Mouse (Mus musculus) hindbrain, embryonic 11.5 days (tissue): ENCODE data around the gene Pkn1. TPM values are rescaled to one million over a fixed set of nuclear protein-coding genes. Genes with fewer than 3 reads are reported as not detected.

Experiments
- ATAC-seq: fragments of 200-750 bp; cut with Nextera tagmentation; 2 replicates; pipeline ENCODE4 v1.8.0; 2017; ENCODE audit warnings: mild to moderate bottlenecking, moderate TSS enrichment, moderate library complexity; ENCODE audit not compliant: low FRiP score
- DNase-seq: peaks from one replicate; pipeline ENCODE4 v3.0.0-alpha.2; 2015; ENCODE audit warnings: low spot score
- H3K27ac ChIP-seq: fragments of 300-500 bp; sonication (generic); 2 replicates; pipeline ENCODE4 v1.5.1; 2014; ENCODE audit warnings: mild to moderate bottlenecking, low read depth, low read length
- H3K27me3 ChIP-seq: fragments of 300-500 bp; sonication (generic); 2 replicates; pipeline ENCODE4 v1.6.1; 2014; ENCODE audit warnings: mild to moderate bottlenecking, low read length, moderate library complexity, mixed read lengths; ENCODE audit not compliant: control insufficient read depth, insufficient read depth
- H3K36me3 ChIP-seq: fragments of 300-500 bp; sonication (generic); 2 replicates; pipeline ENCODE4 v1.6.1; 2014; ENCODE audit warnings: mild to moderate bottlenecking, low read length, moderate library complexity, mixed read lengths; ENCODE audit not compliant: control insufficient read depth, insufficient read depth
- H3K4me1 ChIP-seq: fragments of 300-500 bp; sonication (generic); replicated peaks from 2 replicates; pipeline ENCODE4 v1.6.1; 2014; ENCODE audit warnings: low read length, mixed read lengths; ENCODE audit not compliant: control insufficient read depth, insufficient read depth
- H3K4me2 ChIP-seq: fragments of 300-500 bp; sonication (generic); replicated peaks from 2 replicates; pipeline ENCODE4 v1.6.1; 2014; ENCODE audit warnings: mild to moderate bottlenecking, low read depth, low read length
- H3K4me3 ChIP-seq: fragments of 300-500 bp; sonication (generic); 2 replicates; pipeline ENCODE4 v1.5.1; 2014; ENCODE audit warnings: low read depth, low read length
- H3K9ac ChIP-seq: fragments of 300-500 bp; sonication (generic); 2 replicates; pipeline ENCODE4 v1.6.1; 2014; ENCODE audit warnings: low read depth, low read length
- H3K9me3 ChIP-seq: fragments of 300-500 bp; sonication (generic); 2 replicates; pipeline ENCODE4 v1.6.1; 2016; ENCODE audit warnings: low read length; ENCODE audit not compliant: control insufficient read depth
- whole genome bisulfite sequencing: fragments of 180-500 bp; shearing (Covaris S2); extraction: QIAGEN DNeasy Blood & Tissue Kit; methylation state at CpG from one replicate; pipeline ENCODE4 v1.1.7; 2014; 5-methylcytosine and 5-hydroxymethylcytosine counted together
- polyA plus RNA-seq: library from polyadenylated mRNA; unstranded; fragments of >200 nt; fragmentation: Nextera tagmentation; extraction: Ambion mirVana; gene quantifications from 2 replicates; pipeline ENCODE4 v1.2.1, GENCODE M21; 2014

Pkn1 gene
- polyA plus RNA-seq, 1 experiment from 2014 or later = 22.6 TPM

GRCm38 (mm10) chr8:83618566-83618965, 80.4 kb downstream of the Pkn1 start:
- Histone ChIP-seq H3K4me1 (no peaks in the 10 kb centered on the region), H3K9ac (no peak overlapping the region), H3K9me3 (no peaks in the 10 kb centered on the region), H3K27ac (no peak overlapping the region), H3K4me2 (no peak overlapping the region), H3K27me3 (no peaks in the 10 kb centered on the region), H3K4me3 (no peak overlapping the region), H3K36me3 (no peaks in the 10 kb centered on the region)
- ATAC-seq (no peak), DNase-seq (no peak)
- 98% methylated on average over 2 of the region's 2 CpGs for WGBS

- Histone ChIP-seq H3K27ac (no peak overlapping the region), H3K9me3 (no peaks in the 10 kb centered on the region), H3K4me1 (no peaks in the 10 kb centered on the region), H3K9ac (no peak overlapping the region), H3K27me3 (no peaks in the 10 kb centered on the region), H3K4me2 (no peak overlapping the region), H3K4me3 (no peak overlapping the region), H3K36me3 (peaks cover 6% of the 10 kb centered on the region; the same call in 1 of the 2 replicates)
- DNase-seq (no peak), ATAC-seq (no peak)
- WGBS = 83% methylated on average over 2 of the region's 2 CpGs
Observed at GRCm38 (mm10) chr8:83617111-83617510, 81.9 kb downstream of the Pkn1 start.

GRCm38 (mm10) chr8:83616625-83617024, 82.4 kb downstream of the Pkn1 start:
- no peak for DNase-seq
- Histone ChIP-seq H3K9me3 (no peaks in the 10 kb centered on the region), H3K27me3 (no peaks in the 10 kb centered on the region)

More at GRCm38 (mm10) chr8:83616625-83617024, 82.4 kb downstream of the Pkn1 start:
- no peaks in the 10 kb centered on the region for H3K4me1 ChIP-seq
- H3K36me3 ChIP-seq = peaks cover 6% of the 10 kb centered on the region; the same call in 1 of the 2 replicates
- ATAC-seq = no peak
- no peak overlapping the region for H3K9ac ChIP-seq
- H3K4me3 ChIP-seq = no peak overlapping the region
- no peak overlapping the region for H3K4me2 ChIP-seq
- H3K27ac ChIP-seq = no peak overlapping the region

Other genes with a start within 250 kb of the Pkn1 start
- gene Scoc, start 240.8 kb downstream of the Pkn1 start, polyA plus RNA-seq = 200 and 206 TPM in 2 replicates
- gene Olfr370, start 163.4 kb downstream of the Pkn1 start, polyA plus RNA-seq = 0.11 and 0.14 TPM in 2 replicates
- 358 and 366 TPM in 2 replicates for gene Ndufb7, start 132.5 kb downstream of the Pkn1 start, polyA plus RNA-seq
- 732 and 754 TPM in 2 replicates for gene Tecr, start 91.2 kb downstream of the Pkn1 start, polyA plus RNA-seq
- 66.1 and 66.7 TPM in 2 replicates for gene Dnajb1, start 91.0 kb downstream of the Pkn1 start, polyA plus RNA-seq
- 176 and 182 TPM in 2 replicates for gene Gipc1, start 46.5 kb downstream of the Pkn1 start, polyA plus RNA-seq
- gene Ptger1, start 32.5 kb downstream of the Pkn1 start, polyA plus RNA-seq = 0.49 and 1.0 TPM in 2 replicates
- gene Ddx39, start 16.0 kb upstream of the Pkn1 start, polyA plus RNA-seq = 187 and 205 TPM in 2 replicates
- gene Adgre5, start 42.1 kb upstream of the Pkn1 start, polyA plus RNA-seq = 13.0 and 13.8 TPM in 2 replicates
- 19.9 and 23.7 TPM in 2 replicates for gene Adgrl1, start 200.9 kb upstream of the Pkn1 start, polyA plus RNA-seq